Mouse (Mus musculus) layer of hippocampus, adult 11-12 months (tissue): Measurements from ENCODE around the gene Prl8a2.

Experiments
- DNase-seq: peaks from one replicate; pipeline ENCODE4 v3.0.0; 2022; ENCODE audit warnings: low spot score

The Prl8a2 gene

DNA sequence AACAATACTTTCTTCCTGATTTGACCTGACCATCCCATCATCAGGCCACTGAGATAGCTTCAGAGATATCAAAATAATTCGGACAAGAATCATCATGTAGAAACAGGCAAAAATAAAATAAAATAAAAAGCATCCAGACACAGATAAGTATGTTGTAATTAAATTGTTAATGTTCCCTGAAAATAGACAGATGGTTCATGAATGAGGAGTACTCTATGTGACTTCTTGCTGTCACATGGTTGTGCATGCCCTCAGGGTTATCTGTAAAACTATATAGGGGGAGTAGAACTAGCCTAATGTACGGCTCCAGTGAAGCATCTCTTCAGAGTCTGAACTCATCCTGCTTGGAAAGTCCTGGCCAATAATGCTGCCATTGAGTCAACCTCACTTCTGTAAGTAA is at the start of gene Prl8a2:
Gene Prl8a2, plus strand, starts transcription at position 301 of the 400 bp plus-strand sequence.
- no peak for DNase-seq

- DNase-seq = no peak
Measured at GRCm38 (mm10) chr13:27312334-27313225, 32.9 kb upstream of the Prl8a2 start, which contains the start of gene Prl6a1. Gene Prl6a1 (plus strand): TSS chr13:27312627.

DNA sequence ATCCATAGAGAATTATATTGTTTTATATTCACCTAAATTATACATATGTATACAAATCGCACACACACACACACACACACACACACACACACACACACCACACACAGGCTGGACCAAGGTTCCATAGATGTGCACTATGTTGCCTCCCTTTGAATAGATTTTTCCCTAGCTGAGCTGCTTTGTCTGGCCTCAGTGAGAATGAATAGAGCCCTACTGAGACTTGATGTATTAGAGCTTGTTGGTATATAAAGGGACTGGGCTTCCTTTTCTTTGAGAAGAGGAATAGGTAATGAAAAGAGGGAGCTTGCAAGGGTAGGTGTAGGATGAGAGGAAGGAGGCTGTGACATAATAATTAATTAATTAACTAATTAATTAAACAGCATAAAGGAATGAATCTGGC is 10.5 kb upstream of the Prl8a2 start:
- DNase-seq = no peak

DNA sequence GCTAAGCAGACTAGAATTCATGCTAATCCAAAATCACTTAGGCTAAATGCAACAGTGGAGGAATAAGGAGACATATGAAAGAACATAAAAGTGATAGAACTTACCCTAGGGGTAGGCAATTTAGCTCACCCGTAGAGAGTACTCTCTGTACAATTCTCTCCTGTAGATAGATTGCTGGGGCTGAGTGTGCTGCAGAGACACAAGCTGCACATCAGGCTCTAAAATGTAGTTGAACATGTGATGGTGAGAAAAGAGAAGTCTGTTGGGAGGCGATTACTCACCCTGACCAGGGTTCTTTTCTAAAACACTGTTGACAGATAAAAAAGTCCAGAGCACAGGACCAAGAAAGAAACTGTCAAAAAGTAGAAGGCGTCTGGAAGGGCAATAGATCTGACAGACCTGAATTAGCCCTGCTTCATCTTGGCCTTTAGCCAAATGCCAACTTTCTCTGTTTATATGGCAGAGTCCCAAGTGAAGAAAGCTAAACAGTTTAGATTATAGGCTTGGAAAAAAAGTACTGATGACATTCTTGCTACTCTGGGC is 2.7 kb upstream of the Prl8a2 start:
- no peak for DNase-seq

- no peak for DNase-seq
Measured at GRCm38 (mm10) chr13:27390746-27391145, 45.3 kb downstream of the Prl8a2 start, which contains the start of gene Prl2b1. Gene Prl2b1 (minus strand): TSS chr13:27390846.

DNA sequence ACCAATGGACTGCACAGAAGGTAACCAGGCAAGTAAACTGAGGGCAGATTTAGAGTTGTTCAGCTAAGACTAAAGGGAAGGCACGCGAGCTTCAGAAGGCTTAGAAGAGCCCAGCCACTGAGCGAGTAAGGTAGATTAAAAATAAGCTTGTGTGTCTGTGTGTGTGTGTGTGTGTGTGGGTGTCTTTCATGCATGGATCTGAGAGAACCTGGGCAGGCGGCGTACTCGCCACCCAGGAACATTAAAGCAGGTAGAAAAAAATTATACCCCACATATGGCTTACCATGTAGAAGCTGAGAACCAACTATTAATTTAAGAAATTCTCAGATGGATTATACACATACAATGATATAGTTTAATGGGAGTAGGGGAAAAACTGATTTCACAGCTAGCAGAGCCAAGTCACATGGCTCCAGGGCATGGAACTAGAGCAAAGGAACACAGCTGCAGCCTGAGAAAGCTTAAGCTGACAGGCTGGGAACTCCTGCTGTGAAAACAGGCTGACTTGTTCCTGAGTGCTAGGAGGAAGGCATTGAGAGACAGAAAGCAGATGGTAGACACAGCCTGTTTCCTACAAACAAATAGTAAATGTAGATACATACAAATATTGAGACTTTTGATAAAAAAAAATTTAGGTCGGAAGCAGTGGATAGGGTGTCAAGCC is 53.7 kb downstream of the Prl8a2 start:
- DNase-seq = peak; percentile 2
